Mouse (Mus musculus) right cerebral cortex, postnatal 14 days (tissue): ENCODE results near the gene Sptbn4.
"Not testable (repeated sequence)": the region's sequence is repeated elsewhere in the genome, so short reads cannot be mapped to it uniquely, and the experiment has no call there.

Experiments
- DNase-seq: peaks from one replicate; pipeline ENCODE4 v3.0.0; 2022

Gene Sptbn4

DNA sequence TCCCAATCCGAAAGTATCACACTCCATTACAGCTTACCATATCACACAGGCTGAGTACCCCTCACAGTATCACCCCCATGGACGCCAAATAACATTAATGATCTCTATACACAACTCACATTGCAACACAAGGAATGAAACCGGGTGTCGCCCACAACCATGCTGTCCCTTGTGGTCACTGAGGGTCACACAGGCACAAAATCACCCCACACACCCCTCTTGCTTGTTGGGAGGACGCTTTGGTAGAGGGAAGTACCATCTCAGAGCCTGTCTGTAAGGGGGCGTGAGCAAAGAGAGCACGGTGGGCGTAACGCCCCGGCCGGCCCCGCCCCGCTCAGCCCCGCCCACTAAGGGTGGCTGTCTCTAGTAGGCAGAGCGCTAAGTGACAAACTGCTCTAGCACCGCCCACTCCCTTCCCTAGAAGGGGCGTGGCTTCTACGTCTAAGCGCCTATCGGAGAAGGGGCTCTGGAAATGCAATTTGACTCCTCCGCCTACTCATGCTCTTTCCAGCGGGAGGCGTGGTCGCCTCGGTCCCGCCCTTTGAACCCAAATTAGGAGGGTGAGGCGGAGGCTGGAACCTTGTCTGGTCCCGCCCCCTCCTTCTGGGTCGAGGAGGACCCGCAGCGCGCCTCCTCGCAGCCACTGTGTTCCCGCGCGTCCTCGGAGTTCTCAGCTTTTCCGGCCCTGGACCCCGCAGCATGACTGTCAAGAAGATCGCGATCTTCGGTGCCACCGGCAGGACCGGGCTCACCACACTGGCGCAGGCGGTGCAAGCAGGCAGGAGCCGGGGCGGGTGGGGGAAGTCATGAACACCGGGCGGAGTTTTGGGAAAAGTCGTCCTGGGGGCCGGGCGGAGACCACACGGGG lies at the start of gene Sptbn4, which contains the start of gene Blvrb:
Gene Sptbn4 (minus strand): TSS at position 268 of the 868 bp plus-strand sequence.
Gene Blvrb (plus strand): TSS at position 560 of the 868 bp plus-strand sequence.
- DNase-seq, result peak; percentile 92

- not testable (repeated sequence) for DNase-seq
Measured at GRCm38 (mm10) chr7:27494659-27495367, 47.3 kb upstream of the Sptbn4 start.

GRCm38 (mm10) chr7:27493450-27493849 lies 46.0 kb upstream of the Sptbn4 start:
- DNase-seq, result no peak

- DNase-seq, result no peak
Measured at GRCm38 (mm10) chr7:27493022-27493421, 45.5 kb upstream of the Sptbn4 start.

DNA sequence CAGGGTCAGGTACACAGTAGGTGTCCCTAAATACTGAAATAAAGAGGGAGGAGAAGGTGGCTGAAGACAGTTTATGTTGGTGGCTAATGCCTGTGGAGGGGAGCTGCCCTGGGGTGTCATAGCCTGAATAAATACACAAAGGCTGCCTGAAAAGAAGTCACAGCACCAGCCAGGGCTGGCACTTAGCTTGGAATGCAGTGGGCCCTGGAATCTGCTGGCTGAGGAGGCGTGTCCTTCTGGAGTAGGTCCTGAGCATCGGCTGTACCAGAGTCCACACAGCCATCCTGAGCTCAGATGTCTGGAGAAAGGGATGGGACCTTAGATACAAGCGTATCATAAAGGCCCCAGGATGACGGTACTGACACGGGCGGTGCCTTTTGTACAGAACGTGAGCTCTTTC lies 44.4 kb upstream of the Sptbn4 start:
- DNase-seq, result no peak

DNA sequence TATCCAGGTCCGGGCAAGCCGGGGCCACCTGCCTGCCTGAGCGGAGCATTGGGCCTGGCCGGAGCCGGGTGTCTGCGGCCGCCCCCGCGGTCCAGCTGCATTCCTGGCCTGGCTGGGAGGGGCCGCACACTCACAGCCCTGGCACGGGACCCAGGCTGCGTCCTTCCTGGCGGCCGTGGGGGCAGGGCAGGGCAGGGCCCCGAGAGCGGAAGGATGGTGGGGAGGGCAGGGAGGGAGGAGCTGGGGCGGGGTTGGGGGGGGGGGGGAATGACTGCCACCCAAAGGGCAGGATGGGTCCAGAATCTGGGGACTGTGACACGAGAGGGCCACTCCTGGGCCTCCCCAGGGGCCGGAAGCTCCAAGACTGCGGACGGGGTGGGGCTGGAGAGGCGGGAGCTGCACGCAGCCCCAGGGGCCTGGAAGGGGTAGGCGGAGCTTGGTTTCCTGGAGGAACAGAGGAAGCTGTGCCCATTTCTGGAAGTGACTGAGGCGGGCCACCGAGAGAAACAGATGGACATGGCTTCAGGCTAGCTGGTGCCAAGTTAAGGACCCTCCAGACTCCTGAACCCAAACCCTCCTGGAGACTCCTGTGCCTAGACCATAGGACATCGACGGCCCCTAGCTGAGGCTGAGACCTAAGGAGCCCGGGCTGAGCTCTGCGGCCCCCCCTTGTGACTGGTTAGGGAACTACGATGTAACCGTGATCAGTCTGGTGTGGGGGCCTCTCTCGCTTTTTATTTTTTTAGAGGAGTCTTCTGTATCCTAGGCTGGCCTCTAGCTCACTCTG lies 43.2 kb upstream of the Sptbn4 start:
- peak; percentile 77 for DNase-seq

DNA sequence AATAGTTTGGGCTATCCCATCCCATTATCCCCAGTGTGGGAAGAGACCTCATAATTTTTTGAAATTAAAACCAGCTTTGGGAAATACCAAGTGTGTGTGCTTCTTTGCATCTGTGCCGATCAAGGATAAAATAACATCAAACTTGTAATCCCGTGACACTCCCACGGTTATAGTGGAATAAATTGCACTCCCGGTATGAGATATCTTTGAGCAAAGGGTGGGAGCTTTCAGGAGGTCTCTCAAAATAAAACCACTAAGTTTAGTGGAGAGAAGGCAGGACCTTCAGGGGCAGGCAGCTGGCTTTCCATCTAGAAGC lies 42.7 kb upstream of the Sptbn4 start:
- no peak for DNase-seq

GRCm38 (mm10) chr7:27489270-27489869 lies 41.9 kb upstream of the Sptbn4 start:
- DNase-seq, result no peak

DNA sequence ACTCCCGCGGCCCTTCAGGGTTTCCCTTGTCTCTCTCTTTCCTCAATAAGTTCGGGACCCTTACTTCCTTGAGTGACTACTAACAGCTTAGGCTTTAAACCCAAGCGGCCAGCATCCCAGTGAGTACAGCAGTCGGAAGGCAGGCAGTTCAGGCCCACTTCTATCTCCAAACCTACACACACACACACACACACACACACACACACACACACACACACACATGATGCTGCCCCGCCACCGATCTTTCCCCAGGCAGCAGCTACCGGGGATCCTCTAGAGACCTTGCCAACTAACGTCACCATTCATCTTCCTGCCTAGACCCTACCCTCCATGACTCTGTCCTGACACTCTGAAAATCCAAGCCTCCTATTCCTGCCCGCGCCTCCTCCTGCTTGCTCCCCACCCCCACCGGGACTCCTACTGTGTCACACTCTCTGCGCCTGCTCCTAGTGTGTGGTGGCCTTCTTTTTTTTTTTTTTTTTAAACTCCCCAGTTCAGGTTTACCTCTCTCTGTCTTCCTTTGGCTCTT lies 40.3 kb upstream of the Sptbn4 start:
- DNase-seq, result peak; percentile 73

GRCm38 (mm10) chr7:27486770-27487697 lies 39.5 kb upstream of the Sptbn4 start, which contains the start of gene Sertad1:
Gene Sertad1 (plus strand): TSS chr7:27486910.
- DNase-seq, result peak; percentile 99

GRCm38 (mm10) chr7:27486102-27486769 lies 38.8 kb upstream of the Sptbn4 start:
- no peak for DNase-seq

DNA sequence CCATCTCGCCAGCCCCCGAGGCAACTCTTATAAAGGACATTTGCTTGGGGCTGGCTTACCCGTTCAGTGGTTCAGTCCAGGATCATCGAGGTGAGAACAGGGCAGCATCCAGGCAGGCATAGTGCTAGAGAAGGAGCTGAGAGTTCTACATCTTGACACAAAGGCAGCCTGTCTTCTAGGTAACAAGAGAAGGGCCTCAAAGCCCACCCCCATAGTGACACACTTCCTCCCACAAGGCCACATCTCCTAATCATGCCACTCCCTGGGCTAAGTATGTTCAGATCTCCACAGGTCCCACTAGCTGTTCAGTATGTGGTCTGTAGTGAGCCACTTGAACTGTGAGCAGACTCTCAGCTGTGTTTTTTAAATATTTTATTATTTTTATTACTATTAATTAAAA lies 36.4 kb upstream of the Sptbn4 start:
- DNase-seq, result no peak

- DNase-seq, result peak; percentile 58
Measured at GRCm38 (mm10) chr7:27481627-27481969, 34.1 kb upstream of the Sptbn4 start.

- no peak for DNase-seq
Measured at GRCm38 (mm10) chr7:27480927-27481626, 33.6 kb upstream of the Sptbn4 start.

DNA sequence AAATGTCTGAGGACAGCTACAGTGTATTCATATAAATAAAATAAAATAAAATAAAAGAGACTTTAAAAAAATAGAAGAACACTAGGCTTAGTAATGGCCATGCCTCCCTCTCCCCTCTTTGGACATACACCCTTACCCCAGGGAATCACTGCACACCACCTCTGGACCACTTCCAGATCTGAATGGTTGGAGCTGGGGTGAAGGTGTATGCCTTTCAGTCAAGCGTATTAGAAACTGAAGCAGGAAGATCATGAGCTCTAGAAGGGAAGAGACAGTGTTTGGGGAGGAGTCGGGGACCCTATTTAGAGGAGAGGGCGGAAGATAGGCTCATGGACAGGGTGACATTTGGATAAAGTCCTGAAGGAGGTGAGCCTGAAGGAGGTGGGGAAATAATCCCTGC lies 33.0 kb upstream of the Sptbn4 start:
- DNase-seq, result no peak

DNA sequence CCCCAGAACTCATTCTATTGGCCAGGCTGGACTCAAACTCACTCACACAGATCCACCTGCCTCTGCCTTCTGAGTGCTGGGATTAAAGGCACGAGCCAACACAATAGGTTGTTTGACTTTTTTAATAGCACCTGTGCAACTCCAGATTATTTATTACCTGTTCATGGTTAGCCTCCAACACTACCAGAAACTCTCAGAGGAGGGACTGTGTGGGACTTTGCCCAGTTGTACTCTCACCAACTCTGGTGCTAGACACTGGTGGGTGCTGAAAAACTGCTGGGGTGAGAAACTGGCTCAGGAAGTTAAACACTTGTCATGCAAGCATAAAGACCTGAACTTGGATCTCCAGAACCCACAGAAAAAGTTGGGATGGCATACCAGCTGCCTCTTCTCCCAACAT lies 32.3 kb upstream of the Sptbn4 start:
- no peak for DNase-seq

DNA sequence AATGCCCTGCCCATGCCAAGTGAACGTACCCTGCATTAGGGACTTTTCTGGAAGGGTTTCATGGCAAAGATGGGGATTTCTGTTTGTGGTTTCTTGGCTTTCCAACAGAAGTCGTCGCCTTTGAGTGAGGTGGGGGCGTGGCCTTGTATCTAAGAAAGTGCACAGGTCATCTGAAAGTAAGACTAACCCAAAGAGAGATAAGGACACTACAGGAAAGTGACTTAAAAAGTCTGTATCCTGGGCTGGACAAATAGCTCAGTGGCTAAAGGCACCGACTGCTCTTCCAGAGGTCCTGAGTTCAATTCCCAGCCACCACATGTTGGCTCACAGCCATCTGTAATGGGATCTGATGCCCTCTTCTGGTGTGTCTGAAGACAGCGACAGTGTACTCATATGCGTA lies 31.1 kb upstream of the Sptbn4 start:
- DNase-seq, result no peak

DNA sequence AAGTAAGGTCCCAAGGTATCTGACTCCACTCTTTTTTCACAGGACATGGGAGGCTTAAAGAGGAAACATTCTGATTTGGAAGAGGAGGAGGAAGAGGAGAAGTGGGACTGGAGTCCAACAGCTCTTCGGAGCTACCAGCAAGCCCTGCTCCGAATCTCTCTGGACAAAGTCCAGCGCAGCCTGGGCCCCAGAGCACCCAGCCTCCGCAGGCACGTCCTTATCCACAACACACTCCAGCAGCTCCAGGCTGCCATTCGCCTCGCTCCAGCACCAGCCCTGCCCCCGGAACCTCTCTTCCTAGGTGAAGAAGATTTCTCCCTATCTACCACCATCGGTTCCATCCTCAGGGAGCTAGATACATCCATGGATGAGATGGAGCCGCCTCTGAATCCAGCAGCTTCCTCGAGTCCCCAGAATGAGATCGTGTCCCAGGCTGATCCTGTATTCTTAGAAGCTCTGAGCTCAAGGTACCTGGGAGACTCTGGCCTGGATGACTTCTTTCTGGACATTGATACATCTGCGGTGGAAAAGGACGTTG lies 28.7 kb upstream of the Sptbn4 start:
- no peak for DNase-seq

- no peak for DNase-seq
Measured at GRCm38 (mm10) chr7:27475596-27475995, 28.1 kb upstream of the Sptbn4 start.

DNA sequence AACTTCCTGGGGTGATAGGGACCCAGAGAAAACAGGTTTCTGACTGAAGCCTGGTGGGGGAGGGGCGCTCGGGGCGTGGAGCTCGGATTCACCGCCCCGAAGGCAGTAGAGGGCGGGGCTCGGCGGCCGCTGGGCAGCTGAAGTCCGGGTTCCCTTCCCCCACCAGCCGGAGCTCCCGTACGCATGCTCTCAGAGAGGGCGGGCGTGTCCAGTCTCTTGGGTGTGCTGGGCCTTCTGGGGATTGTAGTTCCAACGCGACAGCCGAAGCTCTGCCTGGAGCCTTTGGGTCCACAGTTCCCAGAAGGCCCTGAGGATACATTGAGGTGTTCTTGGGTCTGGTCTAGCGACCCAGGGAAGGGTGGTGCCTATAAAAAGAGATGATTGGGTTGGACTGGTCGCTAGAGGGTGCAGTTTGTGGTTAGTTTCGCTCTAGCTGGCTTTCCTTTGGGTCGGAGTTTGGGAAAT lies 27.0 kb upstream of the Sptbn4 start:
- peak; percentile 96 for DNase-seq
